Mouse (Mus musculus) liver, embryonic 14.5 days (tissue): Measurements from ENCODE around the gene Gli2.

Experiments
- CTCF ChIP-seq: IDR thresholded peaks from 2 replicates; pipeline ENCODE4 v1.5.1; 2016; ENCODE audit warnings: antibody characterized with exemption, low read depth, control low read depth
- EP300 ChIP-seq: IDR thresholded peaks from 2 replicates; pipeline ENCODE4 v1.6.1; 2016; ENCODE audit warnings: antibody characterized with exemption, low read depth

DNA sequence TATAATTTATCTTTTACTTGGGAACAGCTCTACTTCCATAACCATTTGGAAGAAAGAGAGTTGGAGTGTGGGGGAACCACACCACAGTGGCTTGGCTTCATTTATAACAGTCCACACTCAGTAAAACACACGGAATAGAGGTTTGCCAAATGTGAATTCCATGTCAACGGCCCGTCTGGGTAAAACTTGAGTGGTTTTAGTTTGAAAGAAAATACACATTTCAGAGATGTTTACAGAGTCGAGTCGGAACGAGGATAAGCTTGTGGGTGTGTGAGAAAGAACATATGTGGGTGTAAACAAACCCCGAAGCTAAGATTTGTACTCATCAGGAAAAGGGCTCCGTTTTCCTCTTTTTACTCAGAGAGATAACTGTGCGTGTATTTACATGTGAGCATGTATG, 145.8 kb downstream of the Gli2 start:
- TF ChIP-seq EP300 (no peak), CTCF (no peak)
